Mouse (Mus musculus): ENCODE data around the gene 0610010K14Rik.

DNA sequence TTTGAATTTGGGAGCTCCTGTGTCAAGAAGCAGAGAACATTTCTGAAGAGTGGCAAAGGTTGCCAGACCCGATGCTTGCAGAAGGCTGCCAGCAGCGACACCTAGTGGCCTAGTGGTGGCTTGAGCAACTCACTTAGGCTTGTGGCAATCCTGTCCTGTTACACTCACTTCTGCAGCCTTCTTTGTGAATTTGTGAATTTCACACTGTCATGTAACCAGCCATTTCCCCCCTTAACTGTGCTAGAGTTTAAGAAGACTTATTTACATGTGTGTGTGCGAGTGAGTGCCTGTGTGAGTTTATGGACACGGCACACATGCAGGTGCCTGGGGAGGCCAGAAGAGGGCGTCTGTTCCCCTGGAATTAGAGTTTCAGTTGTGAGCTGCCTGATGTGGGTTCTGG is 36.0 kb downstream of the 0610010K14Rik start:
- TF ChIP-seq POLR2A (IDR thresholded peaks at IDR 0.05; ENCODE audit: insufficient read depth, low read depth, low read length) (no peak), CTCF (IDR thresholded peaks at IDR 0.05; ENCODE audit: insufficient read depth, low read depth, low read length) (peak; percentile 59; the same call in 1 of the 2 replicates)

Measured in olfactory bulb, adult 2 months (tissue).